Mouse (Mus musculus) splenic B cell, adult 2 months (primary cell): ENCODE data around the gene Celf2.

Experiments
- DNase-seq: peaks from one replicate; pipeline ENCODE4 v3.0.0-alpha.2; 2011; ENCODE audit warnings: low read depth, low spot score
- H3K27me3 ChIP-seq: 2 replicates; pipeline ENCODE4 v1.6.1; 2012; ENCODE audit warnings: mild to moderate bottlenecking, low read length, moderate library complexity, mixed read lengths; ENCODE audit not compliant: control insufficient read depth, poor library complexity, insufficient read depth, severe bottlenecking
- H3K36me3 ChIP-seq: 2 replicates; pipeline ENCODE4 v1.6.1; 2012; ENCODE audit warnings: mild to moderate bottlenecking, low read length, moderate library complexity, mixed read lengths; ENCODE audit not compliant: control insufficient read depth, poor library complexity, insufficient read depth, severe bottlenecking

Celf2 gene

DNA sequence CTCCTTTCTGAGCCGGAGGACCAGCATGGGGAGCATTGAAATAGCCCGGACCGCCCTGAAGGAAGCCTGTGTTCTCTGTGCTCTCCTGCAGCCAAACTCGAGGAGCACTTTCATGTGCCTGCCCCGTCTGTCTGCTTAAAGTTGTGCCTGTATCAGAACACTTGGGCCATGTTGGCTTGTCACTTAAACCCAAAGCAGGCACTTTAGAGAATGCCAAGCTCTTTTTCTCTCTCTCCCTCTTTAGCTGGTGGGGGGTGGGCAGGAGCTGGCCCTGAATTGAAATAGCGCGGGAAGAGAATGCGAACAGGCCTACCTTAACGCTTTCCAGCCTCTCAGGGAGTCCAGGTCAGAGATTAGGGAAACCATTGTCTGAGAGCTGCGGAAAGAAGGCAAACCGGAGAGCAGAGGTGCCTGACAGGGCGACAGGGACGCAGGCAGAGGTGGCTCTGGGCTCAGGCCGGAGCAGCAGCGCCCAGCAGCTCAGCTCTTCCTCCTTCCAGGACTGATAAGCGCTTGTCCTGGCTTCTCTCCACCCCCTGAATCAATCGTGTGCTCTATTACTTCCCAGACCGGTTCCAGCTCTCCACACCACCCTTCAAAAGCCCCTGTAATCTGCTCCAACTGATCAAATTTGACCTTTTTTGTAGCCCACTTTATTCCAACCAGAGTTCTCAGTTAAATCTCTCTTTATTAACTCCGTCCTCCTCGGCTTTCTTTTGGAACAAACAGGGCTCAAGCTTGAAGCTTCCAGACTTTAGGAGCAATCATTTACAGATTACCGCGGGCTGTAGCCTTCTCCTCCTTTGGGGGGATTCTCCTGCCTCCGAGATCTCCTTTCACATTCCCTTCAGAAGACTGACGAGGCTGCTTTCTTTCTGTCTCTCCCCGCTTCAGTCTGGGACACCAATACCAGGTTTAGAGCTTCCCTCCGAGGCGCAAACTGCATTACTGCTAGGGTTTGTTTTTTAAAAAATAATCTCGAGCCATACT is 428.3 kb downstream of the Celf2 start:
- no peaks in the 10 kb centered on the region for H3K27me3 ChIP-seq
- no peak for DNase-seq
- H3K36me3 ChIP-seq = no peaks in the 10 kb centered on the region

DNA sequence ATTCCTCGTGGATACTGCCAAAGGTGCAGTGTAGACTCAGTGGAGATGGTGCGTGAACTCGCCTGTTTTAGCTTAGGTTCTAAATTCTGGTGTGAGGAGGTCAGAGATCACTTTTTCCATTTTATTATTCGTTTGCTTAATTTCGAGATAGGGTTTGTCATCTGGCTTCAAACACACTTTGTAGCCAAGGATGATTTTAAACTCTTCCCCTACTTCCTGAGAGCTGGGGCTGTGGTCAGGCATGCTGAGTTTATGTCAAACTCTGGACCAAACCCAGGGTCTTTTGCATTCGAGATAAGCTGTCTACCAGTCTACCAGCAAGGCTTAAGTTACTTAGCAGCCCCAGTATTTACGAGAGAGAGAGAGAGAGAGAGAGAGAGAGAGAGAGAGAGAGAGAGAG is 429.3 kb downstream of the Celf2 start:
- DNase-seq = no peak
- H3K27me3 ChIP-seq = no peaks in the 10 kb centered on the region
- H3K36me3 ChIP-seq = no peaks in the 10 kb centered on the region

DNA sequence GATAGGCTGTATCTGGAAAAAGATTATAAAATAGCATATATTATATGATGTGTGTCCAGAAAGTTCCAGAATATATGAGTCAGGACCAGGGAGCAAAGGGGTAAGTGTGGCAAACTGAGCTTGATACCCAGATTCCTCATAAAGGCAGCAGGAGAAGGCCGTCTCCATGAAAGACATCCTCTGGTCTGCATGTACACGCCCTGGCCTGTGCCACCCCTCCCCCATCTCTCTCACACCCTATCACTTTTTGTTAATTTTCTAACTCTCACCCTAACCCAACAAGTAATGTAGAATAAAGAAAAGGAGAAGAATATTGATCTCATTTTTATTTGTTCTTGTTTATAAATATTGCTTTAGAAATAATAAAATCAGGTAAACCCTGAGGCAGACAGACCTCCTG is 430.0 kb downstream of the Celf2 start:
- Histone ChIP-seq H3K36me3 (no peaks in the 10 kb centered on the region), H3K27me3 (no peaks in the 10 kb centered on the region)
- DNase-seq = no peak

GRCm38 (mm10) chr2:7073730-7074129 is 435.6 kb downstream of the Celf2 start:
- Histone ChIP-seq H3K36me3 (no peaks in the 10 kb centered on the region), H3K27me3 (no peaks in the 10 kb centered on the region)
- DNase-seq = no peak

- DNase-seq = no peak
- no peaks in the 10 kb centered on the region for H3K27me3 ChIP-seq
These were observed 436.8 kb downstream of the Celf2 start for GRCm38 (mm10) chr2:7072344-7073265.

GRCm38 (mm10) chr2:7069458-7069857 is 439.9 kb downstream of the Celf2 start:
- Histone ChIP-seq H3K27me3 (no peaks in the 10 kb centered on the region), H3K36me3 (no peaks in the 10 kb centered on the region)
- DNase-seq = no peak

More at GRCm38 (mm10) chr2:7072344-7073265, 436.8 kb downstream of the Celf2 start:
- H3K36me3 ChIP-seq = no peaks in the 10 kb centered on the region

DNA sequence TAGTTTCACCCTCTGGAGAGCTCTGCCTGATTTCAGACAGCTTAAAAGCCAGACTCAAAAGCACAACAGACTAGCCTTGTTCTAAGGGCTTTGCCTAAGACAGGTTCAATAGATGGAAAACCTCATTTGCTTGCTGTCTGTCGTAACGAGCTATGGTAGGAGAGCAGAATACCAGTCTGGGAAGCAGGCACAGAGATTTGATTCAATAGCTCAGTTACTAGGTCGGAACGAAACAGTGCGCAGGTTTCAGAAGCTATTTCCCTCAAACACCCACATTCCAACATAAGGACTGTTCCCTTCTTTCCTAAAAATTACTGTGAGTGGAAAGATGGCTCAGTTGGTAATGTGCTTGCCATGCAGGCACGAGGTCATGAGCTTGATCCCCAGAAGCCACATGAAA is 441.1 kb downstream of the Celf2 start:
- no peaks in the 10 kb centered on the region for H3K27me3 ChIP-seq
- DNase-seq = no peak
- no peaks in the 10 kb centered on the region for H3K36me3 ChIP-seq

DNA sequence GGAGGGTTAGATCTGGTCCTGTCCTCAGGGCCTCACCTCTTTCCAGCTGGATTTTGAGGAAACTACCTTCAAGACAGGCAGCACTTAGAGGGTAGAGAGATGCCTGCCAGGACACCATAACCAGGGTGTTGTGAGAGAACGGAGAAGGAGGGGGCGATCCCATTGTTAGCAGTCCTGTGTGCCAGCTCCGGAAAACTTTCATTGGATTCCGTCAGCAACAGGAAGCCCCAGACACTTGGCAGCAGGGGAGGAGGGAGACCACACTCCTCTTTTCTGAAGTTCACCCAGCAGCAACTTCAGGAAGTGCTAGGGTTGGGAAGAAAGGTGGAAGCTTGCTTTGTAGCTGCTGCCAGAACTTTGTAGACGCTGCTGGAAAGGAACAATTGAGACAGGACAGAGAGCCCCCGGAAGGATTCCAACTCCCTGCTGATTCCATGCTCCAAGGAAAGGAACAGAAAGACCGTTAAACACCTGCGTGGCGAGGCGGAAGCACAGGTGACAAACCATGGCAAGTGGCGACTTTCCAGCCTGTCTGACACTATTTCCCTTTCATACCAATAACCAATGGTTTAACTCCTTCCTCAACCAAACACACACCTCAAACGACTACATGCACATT is 445.7 kb downstream of the Celf2 start:
- Histone ChIP-seq H3K27me3 (no peaks in the 10 kb centered on the region), H3K36me3 (no peaks in the 10 kb centered on the region)
- DNase-seq = no peak

DNA sequence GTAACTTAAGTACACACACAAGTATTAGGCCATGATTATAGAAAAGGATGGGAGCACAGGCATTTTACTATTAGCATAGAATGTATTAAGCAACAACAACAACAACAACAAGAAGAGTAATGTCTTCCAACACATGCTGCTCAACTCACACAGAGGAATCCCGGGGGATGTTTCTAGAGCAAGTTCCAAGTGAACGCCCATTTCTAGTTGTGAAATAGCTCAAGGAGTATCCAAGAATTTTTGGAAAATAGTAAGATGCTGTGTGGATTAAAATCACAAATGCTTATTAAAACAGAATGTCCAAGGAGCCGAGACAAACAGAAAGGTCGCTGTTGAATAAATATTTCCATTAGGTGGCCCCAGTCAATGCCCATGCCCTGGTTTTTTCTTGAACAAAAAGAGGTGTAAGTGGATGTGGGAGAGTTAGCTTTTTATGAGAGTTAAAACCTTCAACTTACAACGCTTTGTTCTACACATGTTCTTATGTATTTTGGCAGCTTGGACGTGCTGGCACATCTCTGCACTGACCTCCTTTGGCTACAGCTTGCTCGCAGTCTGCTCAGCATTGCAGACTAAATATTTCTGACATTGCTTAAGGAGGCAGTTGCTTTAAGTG is 448.8 kb downstream of the Celf2 start:
- H3K36me3 ChIP-seq = no peaks in the 10 kb centered on the region

DNA sequence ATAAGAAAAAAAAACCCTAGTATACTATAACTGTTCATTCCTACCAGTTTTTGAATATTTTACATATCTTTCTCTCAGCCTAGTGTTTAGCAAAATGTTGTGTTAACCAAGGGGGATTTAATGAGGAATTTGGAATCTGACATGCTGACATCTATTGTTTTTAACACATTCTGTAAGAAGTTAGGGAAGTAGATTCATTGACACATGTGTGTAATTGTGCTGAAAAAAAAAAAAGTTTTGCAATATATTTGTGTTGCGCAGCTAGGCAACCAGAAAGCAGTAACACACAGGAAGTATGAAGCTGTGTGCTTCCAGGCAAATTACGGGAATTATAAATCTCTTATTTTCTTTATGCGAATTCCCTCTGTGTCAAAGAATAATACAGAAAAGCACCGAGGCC is 453.0 kb downstream of the Celf2 start:
- no peak for DNase-seq
- H3K36me3 ChIP-seq = no peaks in the 10 kb centered on the region
- no peaks in the 10 kb centered on the region for H3K27me3 ChIP-seq

More for the DNA sequence above, 448.8 kb downstream of the Celf2 start:
- H3K27me3 ChIP-seq = no peaks in the 10 kb centered on the region
- DNase-seq = no peak

GRCm38 (mm10) chr2:7055958-7056357 is 453.4 kb downstream of the Celf2 start:
- DNase-seq = no peak
- Histone ChIP-seq H3K36me3 (no peaks in the 10 kb centered on the region), H3K27me3 (no peaks in the 10 kb centered on the region)

- Histone ChIP-seq H3K27me3 (no peaks in the 10 kb centered on the region), H3K36me3 (no peaks in the 10 kb centered on the region)
- DNase-seq = no peak
These were observed 458.3 kb downstream of the Celf2 start for GRCm38 (mm10) chr2:7051090-7051489.

- H3K27me3 ChIP-seq = no peaks in the 10 kb centered on the region
- no peak for DNase-seq
- H3K36me3 ChIP-seq = no peaks in the 10 kb centered on the region
These were observed 463.2 kb downstream of the Celf2 start for GRCm38 (mm10) chr2:7046155-7046554.

- DNase-seq = no peak
- Histone ChIP-seq H3K27me3 (no peaks in the 10 kb centered on the region), H3K36me3 (no peaks in the 10 kb centered on the region)
These were observed 463.8 kb downstream of the Celf2 start for GRCm38 (mm10) chr2:7045531-7045930.
